Mouse (Mus musculus) macrophage (primary cell): ENCODE data around the gene Inpp5a. TPM values are rescaled to one million over a fixed set of nuclear protein-coding genes. Genes with fewer than 3 reads are reported as not detected.
A peak's percentile ranks its signal among the peaks of the same experiment; 100 is the strongest.

Source experiments
- H3K27ac ChIP-seq: fragments of 350-480 bp; formaldehyde crosslinking; 2 replicates; pipeline ENCODE4 v1.9.0; 2021
- H3K36me3 ChIP-seq: fragments of 350-480 bp; formaldehyde crosslinking; 2 replicates; pipeline ENCODE4 v1.9.0; 2021; ENCODE audit errors: inconsistent target
- H3K4me3 ChIP-seq: fragments of 350-480 bp; formaldehyde crosslinking; 2 replicates; pipeline ENCODE4 v1.9.0; 2021; ENCODE audit errors: inconsistent target
- H3K79me2 ChIP-seq: fragments of 350-480 bp; formaldehyde crosslinking; 2 replicates; pipeline ENCODE4 v1.9.0; 2021; ENCODE audit errors: inconsistent target
- WGBS: methylation state at CpG from one replicate; pipeline ENCODE4 v1.1.7; 2026; ENCODE audit warnings: inconsistent platforms; ENCODE audit not compliant: missing documents; 5-methylcytosine and 5-hydroxymethylcytosine counted together
- polyA plus RNA-seq: library from polyadenylated mRNA; stranded (reverse); fragments of 250-400 nt; gene quantifications from 3 replicates; pipeline ENCODE4 v1.2.4, GENCODE M21; 2018; ENCODE audit warnings: inconsistent platforms

The Inpp5a gene
- polyA plus RNA-seq, 1 experiment from 2014 or later = 13.1 TPM

DNA sequence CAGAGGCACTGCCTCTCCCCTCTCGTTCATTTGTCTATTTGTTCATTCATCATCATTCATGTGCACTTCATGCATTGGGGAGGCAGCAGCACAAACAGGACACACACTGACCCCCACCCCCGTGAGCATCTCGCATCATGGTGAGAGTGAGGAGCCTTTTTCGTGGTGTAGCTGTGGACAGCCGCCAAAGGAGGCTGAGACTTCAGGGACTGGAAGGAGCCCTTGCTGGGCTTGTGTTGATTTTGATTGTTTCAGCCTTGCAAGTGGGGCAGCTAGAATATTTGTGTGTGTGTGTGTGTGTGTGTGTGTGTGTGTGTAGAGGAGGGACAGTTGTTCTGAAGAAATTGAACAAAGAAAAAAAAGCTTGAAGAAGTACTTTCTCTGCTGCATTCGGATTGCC, 67.8 kb downstream of the Inpp5a start:
- 83% methylated on average over 6 of the region's 6 CpGs for WGBS
- Histone ChIP-seq H3K36me3 (no peaks in the 10 kb centered on the region), H3K27ac (no peak overlapping the region), H3K79me2 (no peaks in the 10 kb centered on the region), H3K4me3 (no peak overlapping the region)

DNA sequence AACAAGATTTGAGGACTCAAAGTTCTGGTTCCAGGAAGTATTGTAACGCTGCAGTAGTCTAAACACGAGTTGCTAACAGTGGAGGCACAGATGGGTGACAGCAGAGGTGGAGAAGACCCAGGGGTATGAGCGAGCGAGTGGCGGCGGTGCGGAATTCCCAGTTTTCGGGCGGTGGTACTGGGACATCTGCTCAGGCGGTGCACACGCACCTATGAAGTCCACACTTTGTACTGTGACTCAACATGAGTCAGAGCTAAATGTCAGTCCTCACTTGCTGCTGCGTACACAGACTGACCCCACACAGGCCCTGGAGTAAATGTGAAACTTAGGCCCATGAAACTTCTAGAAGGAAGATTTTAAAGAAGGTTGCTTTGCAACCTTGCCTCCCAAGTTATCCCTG, 72.4 kb downstream of the Inpp5a start:
- Histone ChIP-seq H3K4me3 (no peak overlapping the region), H3K79me2 (no peaks in the 10 kb centered on the region), H3K27ac (no peak overlapping the region), H3K36me3 (no peaks in the 10 kb centered on the region)
- WGBS = 96% methylated on average over 12 of the region's 12 CpGs

DNA sequence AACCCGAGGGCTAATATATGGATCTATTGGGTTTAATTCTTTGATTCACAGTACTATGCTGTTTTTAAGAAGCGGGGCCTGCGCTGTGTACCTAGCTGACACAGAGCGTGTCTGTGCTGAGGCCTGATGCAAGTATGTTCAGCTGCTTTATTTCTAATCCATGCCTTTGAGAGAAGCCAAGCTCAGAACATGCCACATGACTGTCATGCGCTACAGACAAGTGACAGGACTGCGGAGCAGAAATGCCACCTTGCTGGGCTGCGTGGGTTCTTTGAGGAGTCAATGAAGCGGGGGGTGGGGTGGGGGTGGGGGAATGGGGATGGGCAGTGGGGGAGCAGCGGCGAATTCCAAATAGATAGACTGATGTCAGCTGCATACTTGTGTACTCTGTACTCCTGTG, 73.2 kb downstream of the Inpp5a start:
- Histone ChIP-seq H3K4me3 (no peak overlapping the region), H3K36me3 (no peaks in the 10 kb centered on the region)
- 91% methylated on average over 9 of the region's 10 CpGs for WGBS

DNA sequence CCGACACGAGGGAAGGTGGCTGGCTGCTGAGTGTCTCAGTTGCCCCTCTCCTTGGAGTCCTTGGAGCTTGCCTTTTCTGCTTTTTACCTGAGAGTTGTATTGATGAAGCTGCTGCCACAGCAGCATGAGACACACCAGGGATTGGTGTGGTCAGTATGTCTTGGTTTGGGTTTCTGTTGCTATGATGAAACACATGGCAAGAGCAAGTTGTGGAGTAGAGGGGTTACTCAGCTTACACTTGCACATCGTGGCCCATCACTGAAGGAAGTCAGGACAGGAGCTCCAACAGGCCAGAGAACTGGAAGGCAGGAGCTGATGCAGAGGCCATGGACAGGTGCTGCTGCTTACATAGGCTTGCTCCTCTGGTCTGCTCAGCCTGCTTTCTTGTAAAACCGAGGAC, 76.6 kb downstream of the Inpp5a start:
- Histone ChIP-seq H3K27ac (no peak overlapping the region), H3K4me3 (no peak overlapping the region), H3K79me2 (no peaks in the 10 kb centered on the region), H3K36me3 (no peaks in the 10 kb centered on the region)
- 76% methylated on average over 4 of the region's 4 CpGs for WGBS

More for the DNA sequence above, 73.2 kb downstream of the Inpp5a start:
- H3K79me2 ChIP-seq = no peaks in the 10 kb centered on the region
- H3K27ac ChIP-seq = no peak overlapping the region

DNA sequence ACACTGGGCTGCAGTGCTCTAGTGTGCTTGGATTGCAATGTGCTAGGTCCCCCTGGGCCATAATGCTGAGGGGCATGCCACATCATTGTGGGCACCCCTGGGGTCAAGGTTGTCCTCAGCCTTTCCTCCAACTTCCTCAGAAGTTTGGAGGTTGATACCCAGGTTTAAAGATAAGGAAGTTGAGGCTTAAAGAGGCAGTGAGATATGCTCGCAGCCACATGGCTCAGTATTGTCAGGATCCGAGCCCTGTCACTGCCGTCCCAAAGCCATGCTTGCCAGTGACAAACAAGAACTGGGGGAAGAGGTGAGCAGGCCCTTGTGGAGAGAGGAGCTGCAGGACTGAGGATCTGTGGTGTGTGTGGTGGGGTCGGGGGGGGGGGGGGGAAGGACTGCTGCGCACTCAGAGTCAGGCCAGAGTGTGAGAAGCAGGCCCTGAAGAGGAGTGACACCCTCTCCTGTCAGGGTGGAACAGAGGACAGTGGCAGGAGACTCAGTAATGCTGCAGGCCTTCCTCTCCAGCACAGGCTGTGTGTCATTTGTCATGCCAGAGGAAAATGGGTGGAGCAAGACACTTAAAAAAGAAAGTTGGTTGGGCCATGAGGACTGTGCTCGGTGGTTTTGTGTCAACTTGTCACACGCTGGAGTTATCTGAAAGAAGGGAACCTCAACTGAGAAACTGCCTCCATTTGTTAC, 77.7 kb downstream of the Inpp5a start:
- WGBS = 25% methylated on average over 7 of the region's 7 CpGs
- Histone ChIP-seq H3K36me3 (no peaks in the 10 kb centered on the region), H3K79me2 (no peaks in the 10 kb centered on the region), H3K4me3 (no peak overlapping the region), H3K27ac (peak overlapping the region; percentile 7; the same call in 1 of the 2 replicates)

DNA sequence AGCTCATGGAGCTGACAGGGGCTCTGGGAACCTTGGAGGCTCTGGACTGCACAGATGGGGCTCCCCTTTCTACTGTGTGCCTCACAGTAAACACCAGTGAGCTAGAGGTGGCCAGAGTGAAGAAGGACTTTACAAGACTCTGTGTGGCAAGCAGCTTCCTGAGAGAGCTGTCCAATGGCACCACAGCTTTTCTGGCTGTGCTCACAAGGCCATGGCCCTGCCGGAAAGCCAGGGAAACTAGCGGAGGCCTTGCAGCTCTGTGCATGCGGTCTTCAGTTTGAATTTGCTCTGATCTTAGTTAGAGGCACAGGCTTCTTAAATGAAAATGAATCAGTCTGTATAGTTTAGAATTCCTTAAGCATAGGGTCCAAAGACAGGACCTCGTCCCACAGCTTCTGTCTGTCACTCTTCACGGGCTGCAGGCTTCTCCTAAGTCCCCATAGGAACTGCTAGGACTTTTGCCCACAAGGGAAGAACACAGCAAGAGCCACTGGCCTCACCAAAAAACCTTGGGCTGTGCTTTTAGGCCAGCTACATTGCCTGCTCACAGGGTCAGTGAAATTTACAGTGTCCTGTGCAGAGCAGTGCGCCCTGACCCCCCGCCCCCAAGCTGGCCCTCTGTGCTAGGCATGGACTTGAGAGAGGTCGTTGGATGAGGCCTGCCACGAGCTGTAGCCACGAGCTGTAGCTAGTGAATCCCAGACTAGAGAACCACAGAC, 78.4 kb downstream of the Inpp5a start:
- no peaks in the 10 kb centered on the region for H3K79me2 ChIP-seq
- peak overlapping the region; percentile 7; the same call in 1 of the 2 replicates for H3K27ac ChIP-seq
- WGBS = 62% methylated on average over 10 of the region's 10 CpGs
- no peaks in the 10 kb centered on the region for H3K36me3 ChIP-seq
- no peak overlapping the region for H3K4me3 ChIP-seq

DNA sequence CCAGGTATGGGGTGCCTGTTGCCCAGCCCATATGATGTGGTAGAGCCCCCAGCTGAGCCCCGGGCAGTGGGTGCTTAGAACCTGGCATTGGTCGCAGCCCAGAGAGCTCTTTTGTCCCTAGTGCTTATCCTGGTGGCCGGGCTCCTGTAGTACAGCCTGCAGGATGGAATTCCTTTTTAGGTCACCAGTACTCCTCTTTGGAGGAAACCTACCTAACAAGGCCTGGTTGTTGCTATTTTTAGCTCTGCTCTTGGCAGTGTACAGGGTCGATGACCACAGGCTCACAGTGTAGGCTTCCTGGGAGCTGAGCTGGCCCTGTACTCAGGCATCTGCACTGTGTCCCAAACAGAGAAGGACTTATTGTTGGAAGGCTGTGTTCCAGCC, 79.0 kb downstream of the Inpp5a start:
- Histone ChIP-seq H3K4me3 (no peak overlapping the region), H3K36me3 (no peaks in the 10 kb centered on the region), H3K27ac (no peak overlapping the region), H3K79me2 (no peaks in the 10 kb centered on the region)
- WGBS = 76% methylated on average over 4 of the region's 4 CpGs

DNA sequence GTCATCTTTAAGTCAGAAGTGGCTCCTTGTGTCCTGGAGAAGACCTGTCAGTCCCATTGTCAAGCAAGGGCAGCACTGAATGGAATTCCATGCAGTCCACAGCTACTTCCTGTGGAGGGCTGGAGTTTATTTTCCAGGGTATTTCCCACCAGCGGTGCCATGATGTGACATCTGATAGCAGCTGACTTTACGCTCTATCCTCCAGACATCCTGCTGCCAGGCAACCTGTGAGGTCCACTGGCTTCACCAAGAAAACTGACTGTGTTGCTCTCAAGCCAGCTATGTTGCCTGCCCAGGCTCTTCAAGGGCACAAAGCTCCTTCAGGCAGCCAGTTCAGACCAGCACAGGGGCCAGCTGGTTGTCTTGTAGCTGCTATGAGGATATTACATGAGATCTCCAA, 79.5 kb downstream of the Inpp5a start:
- Histone ChIP-seq H3K36me3 (no peaks in the 10 kb centered on the region), H3K4me3 (no peak overlapping the region), H3K27ac (no peak overlapping the region), H3K79me2 (no peaks in the 10 kb centered on the region)
- 92% methylated on average over 2 of the region's 2 CpGs for WGBS

DNA sequence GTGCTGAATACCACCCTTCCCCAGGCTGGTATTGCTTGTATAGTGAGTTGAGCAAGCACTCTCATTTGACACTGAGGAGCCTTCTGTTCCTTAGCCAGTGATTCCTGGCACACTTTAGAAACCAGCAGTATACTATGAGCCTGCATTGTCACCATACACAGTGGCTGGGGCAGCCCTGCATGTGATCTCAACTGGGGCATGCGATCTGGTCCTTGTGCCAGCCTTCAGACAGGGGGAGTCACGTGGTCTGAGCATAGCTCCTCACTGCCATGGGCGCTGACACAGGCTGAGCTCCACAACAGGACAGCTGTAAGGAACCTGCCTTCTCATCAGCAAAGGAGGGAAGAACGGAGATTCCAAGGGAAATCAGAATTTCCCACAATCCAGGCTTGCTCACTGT, 80.5 kb downstream of the Inpp5a start:
- no peak overlapping the region for H3K4me3 ChIP-seq
- H3K27ac ChIP-seq = no peak overlapping the region
- no peaks in the 10 kb centered on the region for H3K79me2 ChIP-seq
- WGBS = 96% methylated on average over 3 of the region's 4 CpGs
- no peaks in the 10 kb centered on the region for H3K36me3 ChIP-seq

DNA sequence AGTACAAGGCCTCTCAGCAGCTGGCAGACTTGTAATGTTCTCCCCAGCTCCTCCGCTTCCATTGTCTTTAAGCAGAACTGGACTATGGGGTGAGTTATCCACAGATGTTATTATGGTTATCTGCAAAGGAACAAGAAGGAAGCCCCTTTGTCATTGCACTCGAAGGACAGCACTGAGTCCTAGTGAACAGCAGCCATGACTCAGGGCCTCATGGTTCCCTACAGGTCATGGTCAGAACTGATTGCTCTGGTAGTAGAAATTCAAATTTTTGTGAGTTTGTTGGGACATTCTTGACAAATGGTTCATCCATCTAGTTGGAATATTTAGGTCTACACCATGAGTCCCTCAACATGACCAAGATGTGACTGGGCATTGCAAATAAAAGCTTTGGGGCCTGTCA, 81.6 kb downstream of the Inpp5a start:
- Histone ChIP-seq H3K36me3 (no peaks in the 10 kb centered on the region), H3K4me3 (no peak overlapping the region), H3K79me2 (no peaks in the 10 kb centered on the region), H3K27ac (no peak overlapping the region)
- 82% methylated on average over 2 of the region's 2 CpGs for WGBS

DNA sequence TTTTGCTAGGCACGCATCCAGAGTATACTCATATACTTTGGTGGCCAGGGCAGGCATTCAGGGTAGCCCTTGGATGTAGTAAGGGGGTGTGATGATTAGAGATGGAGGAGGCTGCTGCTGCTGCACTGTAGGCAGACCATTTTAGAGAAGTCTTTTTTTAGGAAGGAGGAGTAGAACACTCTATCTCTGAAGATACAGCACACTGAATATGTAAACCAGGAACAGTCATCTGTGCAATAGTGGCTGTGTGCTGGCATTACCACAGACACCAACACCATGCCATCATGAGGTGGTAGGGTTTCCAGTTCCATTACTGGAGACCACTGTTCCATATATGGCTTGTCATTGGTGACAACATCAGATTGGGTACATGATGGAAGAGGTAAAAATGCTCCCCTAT, 83.1 kb downstream of the Inpp5a start:
- no peaks in the 10 kb centered on the region for H3K36me3 ChIP-seq
- no peak overlapping the region for H3K27ac ChIP-seq
- 100% methylated on average over 1 of the region's 1 CpGs for WGBS
- no peak overlapping the region for H3K4me3 ChIP-seq
- no peaks in the 10 kb centered on the region for H3K79me2 ChIP-seq

DNA sequence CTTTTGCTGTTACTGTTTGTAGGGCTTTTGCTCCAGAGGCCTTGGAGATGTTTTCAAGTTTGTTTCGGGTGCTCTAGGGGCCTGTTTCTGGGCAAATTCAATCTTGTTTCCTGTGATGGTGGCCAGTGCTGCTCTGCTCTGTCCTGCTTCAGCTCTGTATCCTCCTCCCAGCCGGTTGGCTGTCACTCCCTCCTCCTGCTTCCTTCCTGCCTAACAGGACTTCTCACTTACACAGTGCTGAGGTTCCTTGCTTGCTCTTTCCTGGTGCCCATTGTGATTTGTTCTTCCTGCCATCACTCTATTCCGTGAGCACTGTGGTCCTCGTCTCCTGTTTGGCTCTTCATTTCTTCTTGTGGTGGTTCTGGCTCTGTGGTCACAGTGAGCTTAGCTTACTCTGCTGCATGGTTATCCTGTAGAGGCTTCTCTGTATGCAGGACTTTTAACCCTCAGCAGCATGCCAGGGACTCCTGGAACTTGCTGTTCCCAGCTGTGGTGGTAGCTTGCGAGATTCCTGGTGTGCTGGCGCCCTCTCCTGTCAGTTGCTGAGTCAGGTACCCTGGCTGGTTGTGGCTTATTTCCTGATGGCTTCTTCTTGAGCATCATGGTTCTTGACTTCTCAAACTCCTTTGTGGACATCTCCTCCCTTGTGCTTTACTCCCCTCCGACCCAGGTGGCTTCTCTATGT, 84.1 kb downstream of the Inpp5a start:
- Histone ChIP-seq H3K36me3 (no peaks in the 10 kb centered on the region), H3K79me2 (no peaks in the 10 kb centered on the region), H3K27ac (no peak overlapping the region), H3K4me3 (no peak overlapping the region)
- 49% methylated on average over 7 of the region's 7 CpGs for WGBS

DNA sequence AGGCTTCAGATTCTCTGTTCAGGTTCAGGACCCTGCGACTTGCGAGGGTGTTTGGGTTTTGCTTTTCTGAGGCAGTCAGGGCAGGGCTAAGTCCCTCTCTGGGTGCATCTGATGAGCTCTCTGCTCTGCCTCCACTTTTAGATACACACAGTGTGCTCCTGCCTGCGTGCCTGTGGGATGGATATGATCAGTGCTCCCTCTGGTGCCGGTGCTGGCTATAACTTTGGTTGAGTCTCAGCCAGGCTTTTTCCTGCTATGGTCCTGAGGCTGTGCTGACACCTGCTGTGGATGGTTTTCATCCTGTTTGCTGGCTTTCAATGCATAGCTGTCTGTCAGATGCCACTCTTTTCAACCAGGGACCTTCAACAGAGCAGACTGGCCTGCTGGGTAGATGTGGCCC, 87.0 kb downstream of the Inpp5a start:
- Histone ChIP-seq H3K4me3 (no peak overlapping the region), H3K79me2 (no peaks in the 10 kb centered on the region), H3K36me3 (no peaks in the 10 kb centered on the region), H3K27ac (no peak overlapping the region)
- 92% methylated on average over 4 of the region's 4 CpGs for whole genome bisulfite sequencing

DNA sequence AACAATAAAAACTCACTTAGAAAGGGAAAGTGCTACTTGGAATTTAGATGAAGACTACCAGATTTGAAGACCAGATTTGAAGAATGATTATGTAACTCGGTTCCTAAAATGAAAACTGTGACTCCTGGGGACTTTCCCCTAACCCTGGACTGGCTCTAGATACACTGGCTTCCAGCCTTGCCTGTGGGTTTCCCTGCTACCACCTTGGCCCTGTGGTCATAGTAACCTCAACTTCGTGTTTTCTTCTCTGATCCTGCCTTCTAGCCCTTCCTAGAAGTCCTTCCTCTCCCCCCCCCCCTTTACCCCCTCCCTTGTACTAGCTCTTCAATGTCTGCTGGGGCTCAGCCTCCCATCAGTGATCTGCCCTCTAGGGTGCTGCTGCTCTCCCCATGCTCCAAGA, 87.8 kb downstream of the Inpp5a start:
- no peak overlapping the region for H3K4me3 ChIP-seq
- no peak overlapping the region for H3K27ac ChIP-seq
- 4% methylated on average over 2 of the region's 2 CpGs for WGBS
- H3K36me3 ChIP-seq = no peaks in the 10 kb centered on the region
- no peaks in the 10 kb centered on the region for H3K79me2 ChIP-seq

DNA sequence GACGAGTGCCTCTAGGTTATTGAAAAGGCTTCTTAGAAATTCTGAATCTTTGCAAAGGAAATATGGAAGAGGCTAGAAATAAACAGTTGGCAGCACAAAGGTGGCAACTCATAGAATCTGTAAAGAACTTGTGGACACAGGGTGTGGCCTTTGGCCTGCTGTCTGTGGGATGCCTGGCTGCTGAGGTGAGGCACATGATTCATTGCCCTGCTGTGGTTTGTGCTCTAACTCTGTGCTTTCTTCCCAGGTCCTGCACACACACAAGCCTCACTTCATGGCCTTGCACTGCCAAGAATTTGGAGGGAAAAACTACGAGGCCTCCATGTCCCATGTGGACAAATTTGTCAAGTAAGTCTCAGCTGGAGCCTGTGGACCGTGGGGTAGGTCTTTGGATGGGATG, 88.8 kb downstream of the Inpp5a start:
- Histone ChIP-seq H3K4me3 (no peak overlapping the region), H3K27ac (no peak overlapping the region), H3K36me3 (no peaks in the 10 kb centered on the region), H3K79me2 (no peaks in the 10 kb centered on the region)
- 98% methylated on average over 3 of the region's 3 CpGs for WGBS
